20 mouse cellular contexts compared by ENCODE assay signal in the genomic region with DNA sequence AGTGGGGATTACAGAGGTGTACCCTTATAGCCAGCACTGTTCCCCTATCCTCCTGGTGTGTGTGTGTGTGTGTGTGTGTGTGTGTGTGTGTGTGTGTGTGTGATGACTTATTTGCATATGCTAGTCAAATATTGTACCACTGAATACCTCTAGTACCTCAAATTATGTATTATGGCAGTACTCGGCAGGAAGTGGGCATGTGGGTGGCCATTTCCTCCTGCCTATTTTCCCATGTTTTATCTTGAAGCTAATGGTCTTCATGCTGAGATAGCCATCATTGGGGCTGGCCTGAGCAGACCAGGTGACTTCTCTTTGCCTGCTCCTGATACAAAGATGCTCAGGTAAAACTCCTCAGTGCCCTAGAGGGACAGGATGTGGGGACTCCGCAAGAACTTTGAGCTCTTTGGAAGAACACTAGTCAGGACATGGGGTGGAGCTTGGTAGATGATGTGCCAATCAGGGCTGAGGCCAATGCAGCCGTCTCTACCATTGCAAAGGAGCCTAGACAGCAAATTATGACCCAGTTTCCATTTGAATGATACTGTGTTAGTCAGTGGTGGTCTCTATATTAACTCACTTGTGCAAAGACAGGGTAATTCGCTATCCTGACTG. TPM values are rescaled to one million over a fixed set of nuclear protein-coding genes. Genes with fewer than 3 reads are reported as not detected.
"Had no signal": no experiment of that assay in that cellular context is flagged by ENCODE, and none has a peak within 500 bp of the region (broad histone marks: within the 10 kb centered on the region; RNA-seq: fewer than 3 reads in every experiment).

No protein-coding gene starts in this region.

- H3K4me3 ChIP-seq: limb, embryonic 15.5 days; liver, embryonic 12.5 days; megakaryocyte, embryonic 14.5 days; midbrain, embryonic 12.5 days had no signal

- H3K4me2 ChIP-seq: limb, embryonic 15.5 days; liver, embryonic 12.5 days; lung, embryonic 14.5 days; midbrain, embryonic 12.5 days had no signal

- H3K4me1 ChIP-seq: midbrain, embryonic 12.5 days had no signal

- H3K27me3 ChIP-seq: limb, embryonic 15.5 days; liver, embryonic 12.5 days; megakaryocyte, embryonic 14.5 days; midbrain, embryonic 12.5 days had no signal

- H3K9ac ChIP-seq: limb, embryonic 15.5 days; liver, embryonic 12.5 days; lung, embryonic 14.5 days; midbrain, embryonic 12.5 days had no signal

- H3K36me3 ChIP-seq: limb, embryonic 15.5 days; liver, embryonic 12.5 days; midbrain, embryonic 12.5 days had no signal

- DNase-seq: kidney, postnatal 36 days; layer of hippocampus, adult 9-11 months; layer of hippocampus, postnatal 36 days; lung, embryonic 14.5 days; lung, postnatal 10 days; right cerebral cortex, postnatal 14 days; thymus, postnatal 4 days had no signal

- H3K27ac ChIP-seq: kidney, postnatal 0 days; limb, embryonic 15.5 days; liver, embryonic 12.5 days; macrophage; midbrain, embryonic 12.5 days had no signal

- ATAC-seq: liver, embryonic 12.5 days had no signal

- H3K9me3 ChIP-seq: limb, embryonic 15.5 days; liver, embryonic 12.5 days; megakaryocyte, embryonic 14.5 days; midbrain, embryonic 12.5 days had no signal

RNA-seq across cellular contexts. Expression of a gene that starts 10.1 kb away (rescaled TPM):
- total RNA-seq: layer of hippocampus, adult 18-20 months; layer of hippocampus, postnatal 36 days; left cerebral cortex, adult 8-10 months; left cerebral cortex, postnatal 25 days; midbrain, postnatal 0 days had no signal
- polyA plus RNA-seq: limb, embryonic 11.5 days; liver, embryonic 12.5 days; liver, embryonic 16.5 days; macrophage; midbrain, embryonic 12.5 days; midbrain, postnatal 0 days; neural tube, embryonic 14.5 days had no signal
